Mouse (Mus musculus): ENCODE results near the gene Actl6a.
"Not testable (repeated sequence)": the region's sequence is repeated elsewhere in the genome, so short reads cannot be mapped to it uniquely, and the experiment has no call there.

Gene Actl6a

GRCm38 (mm10) chr3:32705647-32706348, at the start of gene Actl6a:
Actl6a (plus strand) TSS chr3:32706298.
- not testable (repeated sequence) for DNase-seq

GRCm38 (mm10) chr3:32656398-32656994, 49.6 kb upstream of the Actl6a start:
- DNase-seq = peak; percentile 10

DNA sequence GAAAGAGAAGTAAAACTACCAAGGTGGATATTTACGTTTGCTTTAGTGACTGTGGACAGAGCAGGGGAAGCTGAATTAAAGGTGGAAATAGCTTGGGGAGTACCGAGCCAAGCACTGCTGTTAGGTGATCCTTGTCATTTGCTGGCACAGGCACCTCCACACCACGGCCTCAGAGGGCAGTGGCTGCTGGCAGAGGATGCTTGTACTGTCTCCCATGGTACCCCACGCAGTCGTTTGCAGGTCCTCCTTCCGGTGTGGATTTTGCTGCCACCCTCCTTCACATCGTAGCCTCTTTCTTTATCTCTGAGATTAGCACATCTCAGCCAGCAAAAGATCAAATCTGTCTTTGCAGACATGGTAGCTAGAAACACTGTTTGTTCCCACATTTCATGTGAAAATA, 47.7 kb upstream of the Actl6a start:
- DNase-seq = no peak

DNA sequence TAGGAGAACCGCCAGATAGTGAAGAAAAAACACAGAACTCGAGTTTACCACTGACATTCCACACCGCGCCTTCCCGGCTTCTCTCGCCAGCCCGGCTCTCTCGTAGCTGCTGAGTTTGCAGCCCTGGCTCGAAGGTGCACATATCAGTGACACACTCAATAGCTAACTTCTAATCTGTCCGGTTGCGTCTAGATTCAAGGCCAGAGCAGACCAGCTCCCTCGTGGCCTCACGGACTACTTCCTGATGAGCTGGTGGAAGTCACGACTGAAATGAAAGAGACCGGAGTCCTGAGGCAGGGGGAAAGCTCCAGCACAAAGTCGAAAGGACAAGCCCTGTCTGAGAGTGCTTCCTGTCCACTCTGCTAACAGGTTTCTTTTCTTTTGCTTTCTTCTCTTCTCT, 47.3 kb upstream of the Actl6a start:
- no peak for DNase-seq

GRCm38 (mm10) chr3:32659506-32659905, 46.6 kb upstream of the Actl6a start:
- no peak for DNase-seq

DNA sequence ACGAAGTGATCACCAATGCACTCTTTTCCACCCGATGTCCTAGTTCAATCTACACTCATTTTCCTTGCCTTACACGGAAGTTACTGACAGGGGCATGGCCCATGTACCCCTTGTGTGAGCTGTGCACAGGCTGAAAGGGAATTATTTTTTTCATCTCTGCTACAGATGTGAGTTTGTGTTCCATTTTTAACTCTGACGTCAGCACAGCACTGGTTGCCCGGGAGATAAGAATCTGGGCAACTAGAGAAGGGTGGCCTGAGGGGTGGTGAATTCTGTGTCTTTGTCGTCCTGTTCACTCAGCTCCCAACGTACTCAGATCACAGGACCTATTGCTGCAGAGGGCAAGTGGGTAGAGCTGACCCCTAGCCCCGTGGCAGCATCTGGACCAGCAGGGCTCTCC, 45.8 kb upstream of the Actl6a start:
- DNase-seq = peak; percentile 8

- DNase-seq = peak; percentile 10
Observed at GRCm38 (mm10) chr3:32660831-32661555, 45.1 kb upstream of the Actl6a start.

- DNase-seq = no peak
Observed at GRCm38 (mm10) chr3:32661556-32661930, 44.6 kb upstream of the Actl6a start.

- no peak for DNase-seq
Observed at GRCm38 (mm10) chr3:32668256-32668959, 37.7 kb upstream of the Actl6a start.

DNA sequence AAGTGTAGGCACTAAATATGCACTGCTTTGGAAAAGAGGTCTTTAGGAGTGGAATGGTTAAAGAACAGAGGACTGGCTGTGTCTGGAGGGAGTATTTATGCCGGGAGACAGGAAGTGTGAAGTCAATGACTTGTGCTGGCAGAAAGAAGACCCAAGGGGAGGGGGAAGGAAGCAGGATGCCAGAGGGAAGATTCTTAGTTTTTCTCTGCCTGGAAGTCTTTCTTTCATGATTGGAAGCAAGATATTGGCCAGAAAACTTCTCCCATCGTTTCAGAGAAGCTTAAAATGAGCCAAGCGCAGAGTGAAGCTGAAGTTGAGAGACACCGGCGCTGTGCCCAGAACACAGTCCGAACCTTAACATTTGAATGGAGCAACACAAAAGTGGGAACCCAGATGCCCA, 36.9 kb upstream of the Actl6a start:
- DNase-seq = no peak

DNA sequence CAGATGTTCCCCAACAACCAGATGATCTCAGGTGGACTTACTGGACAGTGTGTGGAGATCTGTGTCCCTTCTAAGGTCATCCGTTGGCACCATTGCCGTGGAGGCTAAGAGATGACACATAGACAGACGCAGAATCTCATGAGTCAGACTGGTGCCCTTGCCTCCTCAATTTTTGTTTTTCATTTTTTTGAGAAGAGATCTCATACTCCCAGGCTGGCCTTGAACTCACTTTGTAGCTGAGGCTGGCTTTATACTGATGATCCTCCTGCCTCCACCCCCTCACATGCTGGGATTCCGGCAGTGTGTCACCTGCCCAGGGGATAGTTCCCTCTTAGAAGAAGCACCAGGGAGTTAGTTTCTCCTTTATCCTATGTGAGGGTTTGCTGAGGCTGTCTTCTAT, 35.9 kb upstream of the Actl6a start:
- no peak for DNase-seq

GRCm38 (mm10) chr3:32673151-32673550, 32.9 kb upstream of the Actl6a start:
- DNase-seq = no peak

DNA sequence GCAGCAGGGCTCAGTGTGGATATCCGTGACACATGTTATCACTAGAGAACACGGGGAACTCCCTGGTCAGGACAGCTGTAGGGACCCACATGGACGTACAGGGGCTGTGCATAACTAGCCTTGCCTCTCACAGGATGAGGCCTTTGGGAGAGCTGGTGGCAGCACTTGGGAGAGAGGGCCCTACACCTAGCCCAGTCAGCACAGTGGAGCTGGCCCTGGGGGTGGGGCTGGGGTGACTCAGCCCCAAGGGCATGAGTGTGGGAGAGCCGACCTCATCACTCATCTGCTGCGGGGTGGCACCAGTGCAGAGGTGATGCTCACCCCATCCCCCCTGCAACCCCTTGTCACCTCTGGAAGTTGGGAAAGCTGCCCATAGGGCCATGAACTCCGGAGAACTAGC, 29.7 kb upstream of the Actl6a start:
- no peak for DNase-seq

DNA sequence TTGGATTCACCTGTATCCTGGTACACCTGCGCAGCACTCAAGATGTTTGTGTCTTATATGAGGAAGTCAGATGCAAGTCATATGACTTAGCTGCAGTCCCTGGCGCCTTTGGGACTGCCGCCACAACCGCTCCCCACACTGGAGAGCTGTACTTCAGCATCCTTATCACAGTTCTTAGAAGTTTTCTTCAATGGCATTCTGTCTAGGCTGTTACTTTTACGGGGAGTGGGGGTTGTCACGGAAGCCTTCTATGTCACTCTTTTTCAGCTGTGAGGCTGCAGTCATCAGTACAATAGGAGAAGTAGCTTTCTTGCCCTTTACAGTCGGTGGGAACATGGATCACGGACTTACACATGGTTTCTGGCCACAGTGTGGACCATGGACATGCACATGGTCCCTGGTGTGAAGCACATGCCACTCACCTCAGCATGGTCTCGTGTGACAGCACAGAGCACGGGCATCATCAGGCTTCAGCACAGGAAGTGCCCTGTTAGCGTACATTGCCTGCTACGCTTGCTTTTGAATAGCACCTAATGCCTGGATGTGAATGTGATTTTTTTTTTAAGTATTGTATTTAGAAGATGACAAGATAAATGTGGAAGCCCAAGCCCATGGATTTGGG, 23.1 kb upstream of the Actl6a start:
- DNase-seq = no peak

GRCm38 (mm10) chr3:32684631-32685030, 21.5 kb upstream of the Actl6a start:
- no peak for DNase-seq

GRCm38 (mm10) chr3:32686537-32686936, 19.6 kb upstream of the Actl6a start:
- no peak for DNase-seq

GRCm38 (mm10) chr3:32687156-32687555, 18.9 kb upstream of the Actl6a start:
- DNase-seq = no peak

DNA sequence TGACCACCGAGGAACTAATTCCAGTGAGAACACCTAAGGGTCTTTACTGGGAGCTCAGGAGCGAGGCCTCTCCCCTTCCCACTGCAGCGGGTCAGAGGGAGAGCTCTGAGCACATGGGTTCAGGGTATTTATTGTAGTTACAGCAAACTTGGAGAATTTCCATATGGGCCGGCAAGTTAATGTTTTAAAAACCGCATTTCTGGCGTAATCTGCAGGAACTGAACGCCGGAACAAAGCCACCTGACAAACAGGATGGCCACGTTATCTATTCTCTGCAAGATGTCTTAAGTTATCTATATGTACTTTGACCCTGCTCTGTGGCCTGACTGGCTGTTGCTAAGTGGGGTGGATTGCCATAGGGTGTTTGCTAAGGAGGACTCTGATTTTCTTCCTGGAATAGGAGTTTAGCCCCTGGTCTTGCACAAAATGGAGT, 16.5 kb upstream of the Actl6a start:
- no peak for DNase-seq

DNA sequence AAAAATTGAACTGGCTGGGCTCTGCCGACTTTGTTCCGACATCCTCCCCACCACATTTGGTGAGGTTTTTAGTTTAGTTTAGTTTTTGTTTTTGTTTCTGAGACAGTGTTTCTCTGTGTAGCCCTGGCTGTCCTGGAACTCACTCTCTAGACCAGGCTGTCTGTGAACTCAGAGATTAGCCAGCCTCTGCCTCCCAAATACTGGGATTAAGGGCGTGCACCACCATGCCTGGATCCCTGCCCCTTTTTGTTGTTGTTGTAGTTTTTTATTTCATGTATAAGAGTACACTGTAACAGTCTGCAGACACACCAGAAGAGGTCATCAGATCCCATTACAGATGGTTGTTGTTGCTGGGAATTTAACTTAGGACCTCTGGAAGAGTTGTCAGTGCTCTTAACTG, 16.1 kb upstream of the Actl6a start:
- DNase-seq = no peak

DNA sequence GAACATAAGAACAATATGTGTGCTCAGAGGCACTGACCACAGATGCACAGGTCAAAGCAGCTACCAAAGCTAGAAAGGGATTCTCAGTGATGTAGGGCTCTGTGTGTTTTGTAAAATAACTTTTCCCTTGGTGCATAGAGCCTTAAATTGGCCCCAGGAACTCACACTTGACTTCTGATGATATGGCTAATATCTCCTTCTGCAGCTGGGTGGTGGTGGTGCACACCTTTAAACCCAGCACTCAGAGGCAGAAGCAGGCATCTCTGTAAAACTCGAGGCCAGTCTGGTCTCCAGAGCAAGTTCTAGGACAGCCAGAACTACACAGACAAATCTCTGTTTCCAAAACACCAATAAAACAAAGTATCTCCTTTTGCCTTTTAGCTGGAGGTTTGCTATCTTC, 15.2 kb upstream of the Actl6a start:
- no peak for DNase-seq

DNA sequence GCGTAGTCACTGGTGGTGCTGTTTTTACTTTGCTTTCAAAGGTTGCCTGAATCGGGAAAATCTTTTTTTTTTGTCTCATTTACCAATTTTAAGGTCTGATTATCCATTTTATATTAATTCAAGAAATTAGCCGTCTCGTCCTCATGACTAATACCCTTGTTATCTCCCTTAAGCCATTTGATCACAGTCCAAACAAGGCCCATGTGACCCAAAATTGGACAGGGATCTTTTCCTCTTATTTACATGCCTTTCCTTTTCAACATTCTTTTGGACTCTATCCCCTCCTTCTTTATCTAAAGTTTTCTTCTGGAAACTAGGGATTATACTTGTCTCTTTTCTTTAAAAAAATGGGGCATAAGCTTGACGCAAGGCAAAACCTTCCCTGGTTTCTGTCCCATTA, 14.3 kb upstream of the Actl6a start:
- DNase-seq = no peak

DNA sequence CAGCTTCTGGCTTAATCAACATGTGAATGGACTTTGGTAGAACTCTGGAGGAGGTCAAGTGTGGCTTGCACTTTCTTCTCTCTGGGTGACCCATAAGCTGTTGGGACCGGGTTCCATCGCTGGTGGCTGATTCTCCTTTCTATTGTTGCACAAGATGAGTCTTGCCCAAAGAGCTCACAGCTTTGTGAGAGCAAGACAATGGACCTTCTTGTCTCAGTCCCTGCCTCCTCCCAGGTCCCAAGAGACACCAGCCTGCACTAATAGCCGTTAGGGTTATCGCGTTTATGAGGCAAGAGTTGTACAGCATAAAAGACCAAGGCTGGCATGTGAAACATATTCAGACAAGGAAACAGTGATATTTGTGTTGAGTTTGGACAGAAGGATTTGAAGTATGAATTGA, 11.9 kb upstream of the Actl6a start:
- no peak for DNase-seq
